Mouse (Mus musculus) neural tube, embryonic 11.5 days (tissue): ENCODE results near the gene Gck. TPM values are rescaled to one million over a fixed set of nuclear protein-coding genes. Genes with fewer than 3 reads are reported as not detected.
"Not testable (repeated sequence)": the region's sequence is repeated elsewhere in the genome, so short reads cannot be mapped to it uniquely, and the experiment has no call there.

Experiments
- ATAC-seq: fragments of 200-750 bp; cut with Nextera tagmentation; 2 replicates; pipeline ENCODE4 v1.8.0; 2017; ENCODE audit warnings: moderate number of reproducible peaks, mild to moderate bottlenecking, moderate TSS enrichment, moderate library complexity; ENCODE audit not compliant: insufficient read depth, low FRiP score, low TSS enrichment
- DNase-seq: peaks from one replicate; pipeline ENCODE4 v3.0.0-alpha.2; 2015; ENCODE audit warnings: low spot score
- H3K27ac ChIP-seq: fragments of 300-500 bp; sonication (generic); 2 replicates; pipeline ENCODE4 v1.5.1; 2014; ENCODE audit warnings: low read depth, mild to moderate bottlenecking, low read length
- H3K27me3 ChIP-seq: fragments of 300-500 bp; sonication (generic); 2 replicates; pipeline ENCODE4 v1.6.1; 2014; ENCODE audit warnings: mild to moderate bottlenecking, low read length, mixed read lengths; ENCODE audit not compliant: control insufficient read depth, insufficient read depth
- H3K36me3 ChIP-seq: fragments of 300-500 bp; sonication (generic); 2 replicates; pipeline ENCODE4 v1.6.1; 2014; ENCODE audit warnings: mild to moderate bottlenecking, low read length, moderate library complexity, mixed read lengths; ENCODE audit not compliant: control insufficient read depth, insufficient read depth
- H3K4me1 ChIP-seq: fragments of 300-500 bp; sonication (generic); 2 replicates; pipeline ENCODE4 v1.6.1; 2014; ENCODE audit warnings: low read length, mixed read lengths; ENCODE audit not compliant: control insufficient read depth, insufficient read depth
- H3K4me2 ChIP-seq: fragments of 300-500 bp; sonication (generic); 2 replicates; pipeline ENCODE4 v1.6.1; 2014; ENCODE audit warnings: low read depth, mild to moderate bottlenecking, moderate library complexity
- H3K4me3 ChIP-seq: fragments of 300-500 bp; sonication (generic); 2 replicates; pipeline ENCODE4 v1.5.1; 2014; ENCODE audit warnings: low read depth, low read length
- H3K9ac ChIP-seq: fragments of 300-500 bp; sonication (generic); 2 replicates; pipeline ENCODE4 v1.6.1; 2014; ENCODE audit warnings: mild to moderate bottlenecking, low read length
- H3K9me3 ChIP-seq: fragments of 300-500 bp; sonication (generic); 2 replicates; pipeline ENCODE4 v1.6.1; 2016; ENCODE audit warnings: low read length; ENCODE audit not compliant: control insufficient read depth
- WGBS: fragments of 180-500 bp; shearing (Covaris S2); extraction: QIAGEN DNeasy Blood & Tissue Kit; methylation state at CpG from one replicate; pipeline ENCODE4 v1.1.7; 2014; 5-methylcytosine and 5-hydroxymethylcytosine counted together
- polyA plus RNA-seq: library from polyadenylated mRNA; unstranded; fragments of >200 nt; fragmentation: Nextera tagmentation; extraction: Ambion mirVana; gene quantifications from 2 replicates; pipeline ENCODE4 v1.2.1, GENCODE M21; 2014

The Gck gene
- polyA plus RNA-seq, 1 experiment from 2014 or later: 0.88 TPM

GRCm38 (mm10) chr11:5952501-5952900, 2.6 kb upstream of the Gck start:
- Histone ChIP-seq H3K4me1 (peaks cover 10% of the 10 kb centered on the region), H3K9me3 (no peaks in the 10 kb centered on the region), H3K9ac (no peak overlapping the region), H3K27ac (no peak overlapping the region), H3K27me3 (no peaks in the 10 kb centered on the region), H3K4me2 (no peak overlapping the region), H3K4me3 (no peak overlapping the region), H3K36me3 (no peaks in the 10 kb centered on the region)
- 91% methylated on average over 5 of the region's 5 CpGs for WGBS
- ATAC-seq: no peak
- no peak for DNase-seq

DNA sequence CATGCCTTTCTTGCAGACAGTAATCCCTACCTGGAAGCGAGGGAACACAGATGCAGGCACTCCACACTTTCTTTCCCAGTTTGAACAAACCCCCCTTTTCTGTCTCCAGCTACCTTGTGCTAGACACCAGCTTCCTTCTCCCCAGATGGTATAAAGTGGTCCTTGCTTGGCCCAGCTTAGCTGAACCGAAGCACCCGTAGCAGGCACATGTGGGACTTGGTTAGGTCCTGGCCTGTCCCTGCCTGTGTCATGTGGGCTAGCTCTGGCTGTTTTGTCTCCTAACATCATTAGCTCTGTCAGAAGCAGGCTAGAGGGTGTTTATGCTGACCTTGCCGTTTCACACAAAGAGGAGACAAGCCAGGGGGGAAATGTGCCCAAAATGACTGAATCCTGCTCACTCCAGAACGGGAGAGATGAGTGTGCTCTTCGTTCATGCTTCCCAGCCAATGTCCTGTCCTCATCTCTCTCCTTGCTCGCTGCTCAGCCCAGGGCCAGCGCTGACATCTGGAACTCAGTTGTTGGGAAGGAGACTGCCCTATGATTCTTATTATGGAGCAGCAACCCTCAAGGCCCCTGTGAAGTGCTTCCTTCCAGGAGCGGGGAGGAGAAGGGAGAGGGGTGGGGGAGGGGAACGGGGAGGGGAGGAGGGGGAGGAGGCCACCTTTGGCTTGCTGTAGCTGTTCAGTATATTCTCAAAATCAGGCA, 1.2 kb downstream of the Gck start:
- Histone ChIP-seq H3K4me3 (no peak overlapping the region), H3K27ac (no peak overlapping the region), H3K9ac (no peak overlapping the region), H3K9me3 (no peaks in the 10 kb centered on the region), H3K4me2 (no peak overlapping the region), H3K4me1 (0 out of 2 replicates have a peak, but pooled peaks cover 5% of the 10 kb centered on the region), H3K27me3 (no peaks in the 10 kb centered on the region), H3K36me3 (no peaks in the 10 kb centered on the region)
- ATAC-seq (no peak), DNase-seq (no peak)
- 63% methylated on average over 9 of the region's 10 CpGs for WGBS

- Histone ChIP-seq H3K9ac (no peak overlapping the region), H3K27ac (no peak overlapping the region), H3K4me3 (no peak overlapping the region), H3K4me1 (0 out of 2 replicates have a peak, but pooled peaks cover 5% of the 10 kb centered on the region), H3K36me3 (no peaks in the 10 kb centered on the region), H3K9me3 (no peaks in the 10 kb centered on the region), H3K27me3 (no peaks in the 10 kb centered on the region), H3K4me2 (no peak overlapping the region)
- DNase-seq (no peak), ATAC-seq (no peak)
- WGBS: 58% methylated on average over 4 of the region's 4 CpGs
Observed at GRCm38 (mm10) chr11:5947796-5948195, 2.1 kb downstream of the Gck start.

DNA sequence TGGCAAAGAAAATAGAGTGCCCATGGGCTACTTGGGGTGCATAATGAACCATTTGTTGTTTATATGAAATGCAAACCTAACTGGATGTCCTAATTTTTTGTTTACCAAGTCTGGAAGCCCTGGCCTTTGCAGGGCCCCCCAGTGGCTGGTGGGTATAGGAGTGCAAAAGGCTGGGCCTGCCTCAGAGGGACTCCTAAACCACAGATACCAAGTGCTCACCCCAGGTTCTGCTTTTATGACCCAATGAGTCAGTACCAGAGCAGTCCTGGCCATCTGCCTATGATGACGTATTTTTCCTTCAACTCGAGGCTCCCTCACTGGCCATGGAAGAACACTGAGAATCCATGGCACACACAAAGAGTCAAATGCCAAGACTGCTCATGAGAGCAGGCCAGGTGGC, 4.8 kb downstream of the Gck start:
- H3K27ac ChIP-seq: no peak overlapping the region
- WGBS: 76% methylated on average over 2 of the region's 2 CpGs

GRCm38 (mm10) chr11:5942966-5943365, 6.9 kb downstream of the Gck start:
- no peak for ATAC-seq
- Histone ChIP-seq H3K4me1 (no peaks in the 10 kb centered on the region), H3K27me3 (no peaks in the 10 kb centered on the region), H3K27ac (no peak overlapping the region), H3K4me2 (no peak overlapping the region), H3K9ac (no peak overlapping the region), H3K9me3 (no peaks in the 10 kb centered on the region), H3K4me3 (no peak overlapping the region), H3K36me3 (no peaks in the 10 kb centered on the region)
- DNase-seq: no peak
- 58% methylated on average over 6 of the region's 6 CpGs for WGBS

More for the DNA sequence above, 4.8 kb downstream of the Gck start:
- H3K9me3 ChIP-seq: no peaks in the 10 kb centered on the region
- H3K27me3 ChIP-seq: no peaks in the 10 kb centered on the region
- H3K4me3 ChIP-seq: no peak overlapping the region
- 0 out of 2 replicates have a peak, but pooled peaks cover 4% of the 10 kb centered on the region for H3K4me1 ChIP-seq
- H3K4me2 ChIP-seq: no peak overlapping the region
- no peak overlapping the region for H3K9ac ChIP-seq
- no peak for DNase-seq
- no peaks in the 10 kb centered on the region for H3K36me3 ChIP-seq
- no peak for ATAC-seq

DNA sequence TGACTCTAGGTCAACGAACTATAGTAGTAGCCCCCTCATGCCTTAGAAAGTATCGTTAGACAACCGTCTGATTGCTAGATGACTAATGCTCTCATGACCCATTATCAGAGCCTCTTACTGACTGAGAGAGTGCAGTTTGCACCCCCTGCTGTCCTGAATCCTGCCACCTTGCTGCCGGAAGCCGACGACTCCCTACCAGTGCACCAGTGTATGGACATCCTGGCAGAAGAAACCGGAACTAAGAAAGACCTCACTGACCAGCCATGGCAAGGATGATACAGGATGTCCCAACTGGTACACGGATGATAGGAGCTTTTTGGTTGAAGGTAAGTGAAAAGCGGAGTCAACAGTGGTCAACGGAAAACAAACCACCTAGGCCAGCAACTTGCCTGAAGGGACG, 15.3 kb downstream of the Gck start:
- 94% methylated on average over 11 of the region's 11 CpGs for WGBS
- H3K4me2 ChIP-seq, H3K27ac ChIP-seq, H3K4me1 ChIP-seq, H3K27me3 ChIP-seq, H3K4me3 ChIP-seq, DNase-seq, H3K36me3 ChIP-seq, H3K9ac ChIP-seq, H3K9me3 ChIP-seq, ATAC-seq: not testable (repeated sequence)

- H3K4me2 ChIP-seq, H3K9ac ChIP-seq, H3K27ac ChIP-seq, H3K27me3 ChIP-seq, H3K36me3 ChIP-seq, H3K9me3 ChIP-seq, DNase-seq, ATAC-seq, H3K4me3 ChIP-seq, H3K4me1 ChIP-seq: not testable (repeated sequence)
- WGBS: 89% methylated on average over 6 of the region's 6 CpGs
Observed at GRCm38 (mm10) chr11:5931947-5932346, 17.9 kb downstream of the Gck start.

DNA sequence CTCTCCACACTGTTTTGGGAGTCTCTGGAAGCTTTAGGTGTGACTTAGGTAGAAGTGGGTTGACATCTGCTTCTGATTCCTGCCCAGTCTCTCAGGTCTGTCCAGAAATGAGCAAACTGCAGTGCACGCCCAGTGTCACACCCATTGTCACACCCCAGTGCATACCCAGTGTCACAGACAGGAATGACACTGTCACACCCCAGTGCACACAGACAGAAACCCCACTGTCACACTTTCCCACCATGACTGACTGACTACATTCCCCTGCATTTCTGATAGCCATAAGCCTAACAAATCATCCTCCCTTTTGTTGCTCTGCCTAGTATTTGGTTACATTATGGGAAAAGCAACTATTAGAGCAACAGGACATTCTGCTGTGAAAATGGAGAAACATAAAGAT, 19.3 kb downstream of the Gck start:
- DNase-seq: no peak
- H3K4me3 ChIP-seq: no peak overlapping the region
- 69% methylated on average over 1 of the region's 1 CpGs for WGBS
- no peak overlapping the region for H3K9ac ChIP-seq
- no peak for ATAC-seq
- H3K9me3 ChIP-seq: no peaks in the 10 kb centered on the region
- H3K27me3 ChIP-seq: no peaks in the 10 kb centered on the region
- no peak overlapping the region for H3K4me2 ChIP-seq
- H3K36me3 ChIP-seq: no peaks in the 10 kb centered on the region
- H3K4me1 ChIP-seq: no peaks in the 10 kb centered on the region
- no peak overlapping the region for H3K27ac ChIP-seq

DNA sequence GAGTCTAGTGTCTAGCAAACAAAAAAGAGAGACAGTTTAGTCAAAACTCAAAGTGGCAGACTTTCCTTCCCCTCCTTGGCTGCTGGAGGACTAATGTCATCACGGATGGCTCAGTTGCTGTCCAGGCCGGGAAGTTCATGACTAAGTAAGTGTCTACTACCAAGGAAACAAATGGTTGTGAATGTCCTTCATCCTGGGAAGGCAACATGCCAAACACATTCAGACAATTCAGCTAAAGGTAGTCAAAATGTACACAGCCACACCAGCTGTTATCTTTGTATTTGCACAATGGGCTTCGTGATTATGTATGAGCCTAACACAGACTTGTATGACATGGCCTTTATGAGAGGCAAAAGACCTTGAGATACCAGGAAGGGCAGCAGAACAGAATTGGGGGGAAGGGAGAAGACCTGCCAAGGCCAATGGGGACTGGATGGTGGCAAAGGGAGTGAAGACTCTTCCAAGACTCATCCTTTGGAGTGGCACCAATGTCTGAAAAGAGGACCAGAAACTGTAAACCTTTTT, 23.1 kb downstream of the Gck start:
- Histone ChIP-seq H3K27me3 (no peaks in the 10 kb centered on the region), H3K4me3 (no peak overlapping the region), H3K9me3 (no peaks in the 10 kb centered on the region), H3K27ac (no peak overlapping the region), H3K9ac (no peak overlapping the region), H3K4me2 (no peak overlapping the region), H3K36me3 (no peaks in the 10 kb centered on the region), H3K4me1 (no peaks in the 10 kb centered on the region)
- no peak for DNase-seq
- 86% methylated on average over 3 of the region's 3 CpGs for WGBS
- ATAC-seq: no peak
